Mouse (Mus musculus): Measurements from ENCODE around the gene Rpl9-ps6. TPM values are rescaled to one million over a fixed set of nuclear protein-coding genes. Genes with fewer than 3 reads are reported as not detected.

The Rpl9-ps6 gene
- polyA plus RNA-seq, 1 experiment from 2014 or later, result 76.1 TPM

GRCm38 (mm10) chr19:32497411-32497810 is 31.0 kb upstream of the Rpl9-ps6 start:
- H3K27me3 ChIP-seq (replicated peaks; ENCODE audit: control insufficient read depth, insufficient read depth, low read length), result no peaks in the 10 kb centered on the region
- H3K9me3 ChIP-seq (ENCODE audit: control insufficient read depth, low read length), result no peaks in the 10 kb centered on the region
- no peak overlapping the region for H3K27ac ChIP-seq (ENCODE audit: low read depth, low read length)
- no peaks in the 10 kb centered on the region for H3K4me1 ChIP-seq (ENCODE audit: control insufficient read depth, insufficient read depth, low read depth, low read length)
- H3K9ac ChIP-seq (ENCODE audit: low read depth, low read length), result no peak overlapping the region
- ATAC-seq, result no peak
- 92% methylated on average over 6 of the region's 6 CpGs for WGBS
- peaks cover 3% of the 10 kb centered on the region for H3K36me3 ChIP-seq (ENCODE audit: control insufficient read depth, insufficient read depth, low read length)
- no peak overlapping the region for H3K4me3 ChIP-seq (ENCODE audit: low read length)
- H3K4me2 ChIP-seq (ENCODE audit: low read length), result no peak overlapping the region

- no peak overlapping the region for H3K4me3 ChIP-seq (ENCODE audit: low read length)
- no peak for ATAC-seq
- H3K9ac ChIP-seq (ENCODE audit: low read depth, low read length), result no peak overlapping the region
- no peaks in the 10 kb centered on the region for H3K27me3 ChIP-seq (replicated peaks; ENCODE audit: control insufficient read depth, insufficient read depth, low read length)
- no peaks in the 10 kb centered on the region for H3K4me1 ChIP-seq (ENCODE audit: control insufficient read depth, insufficient read depth, low read depth, low read length)
- H3K4me2 ChIP-seq (ENCODE audit: low read length), result no peak overlapping the region
- 91% methylated on average over 11 of the region's 11 CpGs for WGBS
- H3K36me3 ChIP-seq (ENCODE audit: control insufficient read depth, insufficient read depth, low read length), result peaks cover 3% of the 10 kb centered on the region
- no peaks in the 10 kb centered on the region for H3K9me3 ChIP-seq (ENCODE audit: control insufficient read depth, low read length)
- no peak overlapping the region for H3K27ac ChIP-seq (ENCODE audit: low read depth, low read length)
Measured at GRCm38 (mm10) chr19:32495034-32495433, 28.7 kb upstream of the Rpl9-ps6 start.

- Histone ChIP-seq H3K9me3 (ENCODE audit: control insufficient read depth, low read length) (no peaks in the 10 kb centered on the region), H3K4me1 (ENCODE audit: control insufficient read depth, insufficient read depth, low read depth, low read length) (no peaks in the 10 kb centered on the region), H3K4me3 (ENCODE audit: low read length) (no peak overlapping the region), H3K27ac (ENCODE audit: low read depth, low read length) (no peak overlapping the region), H3K36me3 (ENCODE audit: control insufficient read depth, insufficient read depth, low read length) (peaks cover 3% of the 10 kb centered on the region), H3K9ac (ENCODE audit: low read depth, low read length) (no peak overlapping the region), H3K27me3 (replicated peaks; ENCODE audit: control insufficient read depth, insufficient read depth, low read length) (no peaks in the 10 kb centered on the region), H3K4me2 (ENCODE audit: low read length) (no peak overlapping the region)
- ATAC-seq, result no peak
- WGBS, result 87% methylated on average over 13 of the region's 13 CpGs
Measured at GRCm38 (mm10) chr19:32494611-32495010, 28.2 kb upstream of the Rpl9-ps6 start.

- H3K36me3 ChIP-seq (ENCODE audit: control insufficient read depth, insufficient read depth, low read length), result no peaks in the 10 kb centered on the region; the same call in 1 of the 2 replicates
- no peak for ATAC-seq
- 85% methylated on average over 8 of the region's 8 CpGs for WGBS
Measured at GRCm38 (mm10) chr19:32493471-32493870, 27.1 kb upstream of the Rpl9-ps6 start.

GRCm38 (mm10) chr19:32492981-32493380 is 26.6 kb upstream of the Rpl9-ps6 start:
- ATAC-seq, result no peak
- 94% methylated on average over 5 of the region's 5 CpGs for WGBS
- H3K36me3 ChIP-seq (ENCODE audit: control insufficient read depth, insufficient read depth, low read length), result no peaks in the 10 kb centered on the region; the same call in 1 of the 2 replicates
- no peaks in the 10 kb centered on the region for H3K9me3 ChIP-seq (ENCODE audit: control insufficient read depth, low read length)
- H3K4me3 ChIP-seq (ENCODE audit: low read length), result no peak overlapping the region
- H3K27me3 ChIP-seq (replicated peaks; ENCODE audit: control insufficient read depth, insufficient read depth, low read length), result no peaks in the 10 kb centered on the region
- H3K9ac ChIP-seq (ENCODE audit: low read depth, low read length), result no peak overlapping the region
- no peak overlapping the region for H3K27ac ChIP-seq (ENCODE audit: low read depth, low read length)
- peaks cover under 1% of the 10 kb centered on the region; the same call in 1 of the 2 replicates for H3K4me1 ChIP-seq (ENCODE audit: control insufficient read depth, insufficient read depth, low read depth, low read length)
- H3K4me2 ChIP-seq (ENCODE audit: low read length), result no peak overlapping the region

More at GRCm38 (mm10) chr19:32493471-32493870, 27.1 kb upstream of the Rpl9-ps6 start:
- no peaks in the 10 kb centered on the region for H3K4me1 ChIP-seq (ENCODE audit: control insufficient read depth, insufficient read depth, low read depth, low read length)
- H3K9ac ChIP-seq (ENCODE audit: low read depth, low read length), result no peak overlapping the region
- H3K4me2 ChIP-seq (ENCODE audit: low read length), result no peak overlapping the region
- H3K4me3 ChIP-seq (ENCODE audit: low read length), result no peak overlapping the region
- H3K27ac ChIP-seq (ENCODE audit: low read depth, low read length), result no peak overlapping the region
- no peaks in the 10 kb centered on the region for H3K9me3 ChIP-seq (ENCODE audit: control insufficient read depth, low read length)
- H3K27me3 ChIP-seq (replicated peaks; ENCODE audit: control insufficient read depth, insufficient read depth, low read length), result no peaks in the 10 kb centered on the region

GRCm38 (mm10) chr19:32492339-32492738 is 26.0 kb upstream of the Rpl9-ps6 start:
- H3K4me2 ChIP-seq (ENCODE audit: low read length), result no peak overlapping the region
- no peaks in the 10 kb centered on the region for H3K27me3 ChIP-seq (replicated peaks; ENCODE audit: control insufficient read depth, insufficient read depth, low read length)
- WGBS, result 97% methylated on average over 3 of the region's 3 CpGs
- H3K36me3 ChIP-seq (ENCODE audit: control insufficient read depth, insufficient read depth, low read length), result no peaks in the 10 kb centered on the region; the same call in 1 of the 2 replicates
- H3K27ac ChIP-seq (ENCODE audit: low read depth, low read length), result no peak overlapping the region
- H3K9ac ChIP-seq (ENCODE audit: low read depth, low read length), result no peak overlapping the region
- ATAC-seq, result no peak
- H3K4me1 ChIP-seq (ENCODE audit: control insufficient read depth, insufficient read depth, low read depth, low read length), result peaks cover 6% of the 10 kb centered on the region
- H3K9me3 ChIP-seq (ENCODE audit: control insufficient read depth, low read length), result no peaks in the 10 kb centered on the region
- no peak overlapping the region for H3K4me3 ChIP-seq (ENCODE audit: low read length)

- 89% methylated on average over 2 of the region's 2 CpGs for WGBS
Measured at GRCm38 (mm10) chr19:32490976-32491375, 24.6 kb upstream of the Rpl9-ps6 start.

GRCm38 (mm10) chr19:32489166-32489895 is 23.0 kb upstream of the Rpl9-ps6 start:
- Histone ChIP-seq H3K9me3 (ENCODE audit: control insufficient read depth, low read length) (no peaks in the 10 kb centered on the region), H3K4me1 (ENCODE audit: control insufficient read depth, insufficient read depth, low read depth, low read length) (peaks cover 19% of the 10 kb centered on the region), H3K4me3 (ENCODE audit: low read length) (no peak overlapping the region), H3K9ac (ENCODE audit: low read depth, low read length) (no peak overlapping the region), H3K36me3 (ENCODE audit: control insufficient read depth, insufficient read depth, low read length) (no peaks in the 10 kb centered on the region; the same call in 1 of the 2 replicates), H3K27me3 (replicated peaks; ENCODE audit: control insufficient read depth, insufficient read depth, low read length) (no peaks in the 10 kb centered on the region), H3K27ac (ENCODE audit: low read depth, low read length) (no peak overlapping the region), H3K4me2 (ENCODE audit: low read length) (no peak overlapping the region)
- WGBS, result 90% methylated on average over 12 of the region's 12 CpGs
- no peak for ATAC-seq

More at GRCm38 (mm10) chr19:32490976-32491375, 24.6 kb upstream of the Rpl9-ps6 start:
- no peak overlapping the region for H3K27ac ChIP-seq (ENCODE audit: low read depth, low read length)
- H3K36me3 ChIP-seq (ENCODE audit: control insufficient read depth, insufficient read depth, low read length), result no peaks in the 10 kb centered on the region; the same call in 1 of the 2 replicates
- H3K4me2 ChIP-seq (ENCODE audit: low read length), result no peak overlapping the region
- peaks cover 13% of the 10 kb centered on the region for H3K4me1 ChIP-seq (ENCODE audit: control insufficient read depth, insufficient read depth, low read depth, low read length)
- H3K9me3 ChIP-seq (ENCODE audit: control insufficient read depth, low read length), result no peaks in the 10 kb centered on the region
- H3K9ac ChIP-seq (ENCODE audit: low read depth, low read length), result no peak overlapping the region
- no peaks in the 10 kb centered on the region for H3K27me3 ChIP-seq (replicated peaks; ENCODE audit: control insufficient read depth, insufficient read depth, low read length)
- H3K4me3 ChIP-seq (ENCODE audit: low read length), result no peak overlapping the region
- ATAC-seq, result no peak

- H3K4me3 ChIP-seq (ENCODE audit: low read length), result peak overlapping the region; percentile 2; the same call in 1 of the 2 replicates
- H3K27ac ChIP-seq (ENCODE audit: low read depth, low read length), result no peak overlapping the region
- H3K4me2 ChIP-seq (ENCODE audit: low read length), result peak overlapping the region; percentile 82
- peaks cover 19% of the 10 kb centered on the region for H3K4me1 ChIP-seq (ENCODE audit: control insufficient read depth, insufficient read depth, low read depth, low read length)
- no peak for ATAC-seq
- no peaks in the 10 kb centered on the region for H3K27me3 ChIP-seq (replicated peaks; ENCODE audit: control insufficient read depth, insufficient read depth, low read length)
- H3K9ac ChIP-seq (ENCODE audit: low read depth, low read length), result no peak overlapping the region
- WGBS, result 89% methylated on average over 8 of the region's 8 CpGs
- H3K9me3 ChIP-seq (ENCODE audit: control insufficient read depth, low read length), result no peaks in the 10 kb centered on the region
- H3K36me3 ChIP-seq (ENCODE audit: control insufficient read depth, insufficient read depth, low read length), result no peaks in the 10 kb centered on the region; the same call in 1 of the 2 replicates
Measured at GRCm38 (mm10) chr19:32487595-32488255, 21.3 kb upstream of the Rpl9-ps6 start.
